Mouse (Mus musculus): ENCODE results near the gene AC124502.3. TPM values are rescaled to one million over a fixed set of nuclear protein-coding genes. Genes with fewer than 3 reads are reported as not detected.

The AC124502.3 gene
- total RNA-seq, 1 experiment from 2014 or later = not detected

DNA sequence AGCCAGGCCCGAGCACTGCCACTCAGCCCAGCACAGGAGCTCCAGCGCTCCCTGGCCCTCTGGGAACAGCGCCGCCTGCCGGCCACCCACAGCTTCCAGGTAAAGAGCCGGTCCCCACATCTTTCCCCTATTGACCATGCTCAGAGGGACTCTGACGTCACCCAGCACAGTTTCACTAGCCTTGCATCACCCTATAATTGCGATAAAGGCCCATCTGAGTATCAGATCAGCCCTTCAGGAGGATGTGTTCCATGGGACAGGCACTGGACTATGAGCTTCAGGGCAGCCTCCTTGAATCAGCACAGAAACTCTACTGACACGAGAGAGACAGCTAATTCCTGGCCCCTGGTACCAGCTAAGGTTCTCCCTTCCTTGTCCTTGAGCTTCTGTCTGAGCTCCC is 15.2 kb downstream of the AC124502.3 start:
- no peak for ATAC-seq (replicated peaks; ENCODE audit: insufficient number of reproducible peaks, low FRiP score, low TSS enrichment, poor library complexity, severe bottlenecking)

DNA sequence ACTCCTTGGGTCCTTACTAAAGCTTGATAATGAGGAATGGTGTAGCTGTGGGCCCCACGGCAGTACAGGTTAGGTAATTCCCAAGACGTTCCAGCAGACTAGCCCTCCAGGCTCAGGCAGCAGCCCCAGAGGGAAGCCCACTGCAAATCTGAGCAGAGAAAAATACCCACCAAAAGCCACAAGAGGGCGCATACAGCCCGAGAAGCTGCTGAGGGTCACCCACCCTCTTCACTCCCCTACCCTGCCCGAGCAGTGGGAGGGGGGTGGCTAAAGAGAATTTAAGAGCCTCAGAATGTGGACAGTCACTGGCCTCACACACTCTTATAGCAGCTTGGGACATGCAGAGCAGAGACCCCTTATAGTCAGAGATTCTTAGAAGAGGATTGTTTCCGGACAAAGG is 17.6 kb downstream of the AC124502.3 start:
- no peak for ATAC-seq (replicated peaks; ENCODE audit: insufficient number of reproducible peaks, low FRiP score, low TSS enrichment, poor library complexity, severe bottlenecking)

- ATAC-seq (replicated peaks; ENCODE audit: insufficient number of reproducible peaks, low FRiP score, low TSS enrichment, poor library complexity, severe bottlenecking) = no peak
These were observed 19.4 kb downstream of the AC124502.3 start for GRCm38 (mm10) chr19:5057876-5058775.

GRCm38 (mm10) chr19:5058801-5059771 is 20.4 kb downstream of the AC124502.3 start:
- ATAC-seq (replicated peaks; ENCODE audit: insufficient number of reproducible peaks, low FRiP score, low TSS enrichment, poor library complexity, severe bottlenecking) = no peak

DNA sequence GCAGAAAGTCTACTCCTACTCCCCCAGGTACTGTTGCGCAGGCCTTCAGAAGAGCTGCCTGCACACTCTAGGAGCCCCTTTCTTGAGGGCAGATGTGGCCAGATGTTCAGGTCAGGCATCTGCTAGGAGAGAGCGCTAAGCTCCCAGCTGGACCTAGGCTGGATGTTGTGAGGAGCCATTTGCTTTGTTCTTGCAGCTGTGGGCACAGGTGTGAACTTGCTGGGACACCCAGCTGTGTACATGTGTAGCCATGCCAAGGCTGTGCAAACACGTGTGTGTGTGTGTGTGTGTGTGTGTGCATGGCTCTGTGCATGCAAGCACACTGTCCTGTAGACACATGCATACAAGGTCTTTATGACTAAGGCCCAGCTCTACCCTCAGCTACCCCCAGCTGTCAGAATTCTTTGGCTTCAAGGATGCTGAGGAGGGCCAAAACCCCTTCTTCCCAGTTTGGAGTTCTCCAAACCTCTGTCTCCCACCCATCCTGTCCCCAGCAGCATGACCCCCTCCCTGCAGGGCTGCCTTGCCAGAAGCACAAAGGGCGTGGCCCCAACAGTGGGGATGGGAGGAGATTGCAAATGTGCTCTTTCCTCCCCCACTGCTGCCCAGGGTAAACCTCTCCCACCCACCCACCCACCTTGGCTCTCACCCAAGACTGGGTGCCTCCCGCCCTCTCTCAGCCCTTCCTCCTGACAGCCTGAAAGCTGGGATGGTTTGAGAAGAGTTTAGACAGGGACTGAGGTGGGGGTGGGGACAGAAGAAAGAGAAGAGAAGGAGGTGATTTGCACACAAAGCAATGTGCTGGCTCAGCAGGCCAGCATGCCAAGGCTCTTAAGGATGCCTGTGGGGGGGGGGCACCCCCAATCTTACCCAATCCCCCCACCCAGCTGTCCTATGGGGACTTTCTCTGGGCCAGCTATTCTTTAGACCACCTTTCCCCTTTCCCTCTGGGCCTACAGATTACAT is 22.0 kb downstream of the AC124502.3 start:
- ATAC-seq (replicated peaks; ENCODE audit: insufficient number of reproducible peaks, low FRiP score, low TSS enrichment, poor library complexity, severe bottlenecking) = no peak

DNA sequence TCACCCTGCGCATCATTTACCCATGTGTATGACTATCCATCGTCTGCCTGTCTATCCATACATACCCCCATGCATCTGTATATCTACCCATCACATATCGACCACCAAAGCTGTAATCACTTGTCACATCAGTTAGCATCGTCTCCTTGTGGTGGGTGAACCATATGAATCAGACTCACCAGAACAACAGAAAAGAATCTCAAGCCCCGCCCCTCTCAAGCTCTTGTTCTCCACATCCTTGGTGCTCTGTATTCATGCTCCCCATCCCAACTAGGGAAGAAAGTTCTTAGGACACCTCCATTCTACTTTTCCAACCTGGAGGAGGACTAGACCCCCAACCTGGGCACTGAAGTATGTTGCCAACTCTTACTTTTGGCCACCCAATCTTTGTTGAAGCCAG is 23.4 kb downstream of the AC124502.3 start:
- no peak for ATAC-seq (replicated peaks; ENCODE audit: insufficient number of reproducible peaks, low FRiP score, low TSS enrichment, poor library complexity, severe bottlenecking)

DNA sequence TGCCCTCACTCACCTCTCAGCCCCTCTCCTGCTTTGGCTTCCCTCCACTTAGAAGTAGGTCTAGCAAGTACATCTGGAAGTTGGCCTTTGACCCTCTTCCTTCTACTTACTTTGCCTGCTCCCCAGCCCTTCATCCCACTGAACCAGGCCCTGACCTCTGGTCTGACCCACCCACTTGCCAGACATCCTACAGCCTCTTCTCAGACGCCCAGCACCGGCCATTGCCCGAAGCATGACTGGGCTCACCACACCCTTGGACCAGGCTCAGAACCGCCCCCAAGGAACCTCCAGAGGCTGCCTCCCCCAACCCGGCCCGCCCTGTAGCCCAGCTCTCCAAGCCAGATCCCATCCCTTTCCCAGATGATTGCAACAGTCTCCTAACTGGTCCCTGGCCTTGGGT is 23.8 kb downstream of the AC124502.3 start:
- no peak for ATAC-seq (replicated peaks; ENCODE audit: insufficient number of reproducible peaks, low FRiP score, low TSS enrichment, poor library complexity, severe bottlenecking)

GRCm38 (mm10) chr19:5065104-5065503 is 26.4 kb downstream of the AC124502.3 start:
- no peak for ATAC-seq (replicated peaks; ENCODE audit: insufficient number of reproducible peaks, low FRiP score, low TSS enrichment, poor library complexity, severe bottlenecking)

- no peak for ATAC-seq (replicated peaks; ENCODE audit: insufficient number of reproducible peaks, low FRiP score, low TSS enrichment, poor library complexity, severe bottlenecking)
These were observed 28.5 kb downstream of the AC124502.3 start for GRCm38 (mm10) chr19:5067040-5067799.

DNA sequence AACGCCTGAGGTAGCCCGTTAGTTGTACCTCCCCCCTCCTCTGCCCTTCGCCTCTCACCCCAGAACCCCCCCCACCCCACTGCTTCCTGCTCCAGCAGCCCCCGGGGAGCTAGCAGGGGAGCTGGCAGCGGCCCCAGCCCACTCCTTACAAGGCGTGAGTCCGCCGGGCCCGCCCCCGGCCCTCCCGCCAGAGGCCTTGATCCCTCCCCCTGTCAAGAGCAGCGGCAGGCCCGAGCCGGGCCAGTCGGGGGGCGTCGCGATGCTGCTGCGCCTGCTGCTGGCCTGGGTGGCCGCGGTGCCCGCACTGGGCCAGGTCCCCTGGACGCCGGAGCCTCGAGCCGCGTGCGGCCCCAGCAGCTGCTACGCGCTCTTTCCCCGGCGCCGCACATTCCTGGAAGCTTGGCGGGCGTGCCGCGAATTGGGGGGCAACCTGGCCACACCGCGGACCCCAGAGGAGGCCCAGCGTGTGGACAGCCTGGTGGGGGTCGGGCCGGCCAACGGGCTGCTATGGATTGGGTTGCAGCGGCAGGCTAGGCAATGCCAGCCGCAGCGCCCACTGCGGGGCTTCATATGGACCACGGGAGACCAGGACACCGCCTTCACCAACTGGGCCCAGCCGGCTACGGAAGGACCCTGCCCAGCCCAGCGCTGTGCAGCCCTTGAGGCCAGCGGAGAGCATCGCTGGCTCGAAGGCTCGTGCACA is 29.3 kb downstream of the AC124502.3 start, which contains the start of gene Cd248:
Gene Cd248, plus strand, starts transcription at position 212 of the 703 bp plus-strand sequence.
- no peak for ATAC-seq (replicated peaks; ENCODE audit: insufficient number of reproducible peaks, low FRiP score, low TSS enrichment, poor library complexity, severe bottlenecking)

- ATAC-seq (replicated peaks; ENCODE audit: insufficient number of reproducible peaks, low FRiP score, low TSS enrichment, poor library complexity, severe bottlenecking) = no peak
These were observed 30.0 kb downstream of the AC124502.3 start for GRCm38 (mm10) chr19:5068570-5069234.

DNA sequence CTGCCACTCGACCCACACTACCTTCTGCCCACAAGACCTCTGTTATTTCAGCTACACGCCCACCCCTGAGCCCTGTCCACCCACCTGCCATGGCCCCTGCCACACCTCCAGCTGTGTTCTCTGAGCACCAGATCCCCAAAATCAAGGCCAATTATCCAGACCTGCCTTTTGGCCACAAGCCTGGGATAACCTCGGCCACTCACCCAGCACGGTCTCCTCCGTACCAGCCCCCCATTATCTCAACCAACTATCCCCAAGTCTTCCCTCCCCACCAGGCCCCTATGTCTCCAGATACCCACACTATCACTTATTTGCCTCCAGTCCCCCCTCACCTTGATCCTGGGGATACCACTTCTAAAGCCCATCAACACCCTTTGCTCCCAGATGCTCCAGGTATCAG is 30.8 kb downstream of the AC124502.3 start:
- no peak for ATAC-seq (replicated peaks; ENCODE audit: insufficient number of reproducible peaks, low FRiP score, low TSS enrichment, poor library complexity, severe bottlenecking)

DNA sequence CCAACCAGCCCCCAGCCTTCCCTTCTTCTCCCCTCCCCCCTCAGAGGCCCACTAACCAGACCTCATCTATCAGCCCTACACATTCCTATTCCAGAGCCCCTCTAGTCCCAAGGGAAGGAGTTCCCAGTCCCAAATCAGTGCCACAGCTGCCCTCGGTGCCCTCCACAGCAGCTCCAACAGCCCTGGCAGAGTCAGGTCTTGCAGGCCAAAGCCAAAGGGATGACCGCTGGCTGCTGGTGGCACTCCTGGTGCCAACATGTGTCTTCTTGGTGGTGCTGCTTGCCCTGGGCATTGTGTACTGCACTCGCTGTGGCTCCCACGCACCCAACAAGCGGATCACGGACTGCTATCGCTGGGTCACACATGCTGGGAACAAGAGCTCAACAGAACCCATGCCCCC is 31.3 kb downstream of the AC124502.3 start:
- no peak for ATAC-seq (replicated peaks; ENCODE audit: insufficient number of reproducible peaks, low FRiP score, low TSS enrichment, poor library complexity, severe bottlenecking)

DNA sequence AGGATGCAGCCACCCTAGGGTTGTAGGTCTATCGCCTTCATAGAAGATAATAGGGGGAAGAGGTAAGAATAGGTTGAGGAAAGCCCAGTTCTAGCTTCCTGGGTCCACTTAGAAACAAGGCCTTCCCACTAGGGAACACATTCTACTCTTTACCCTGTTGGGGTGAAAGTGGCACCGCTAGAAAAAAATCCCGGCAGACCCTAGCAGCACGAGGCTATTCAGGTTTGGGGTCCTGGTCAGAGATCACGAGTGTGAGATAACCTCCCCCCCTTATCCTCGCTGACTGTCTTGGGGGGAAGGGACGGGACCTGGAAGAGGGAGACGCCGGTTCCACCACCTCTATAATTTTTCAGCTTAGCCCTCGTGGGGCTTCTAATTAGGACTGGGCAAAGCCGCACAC is 32.4 kb downstream of the AC124502.3 start:
- no peak for ATAC-seq (replicated peaks; ENCODE audit: insufficient number of reproducible peaks, low FRiP score, low TSS enrichment, poor library complexity, severe bottlenecking)

GRCm38 (mm10) chr19:5071545-5072369 is 33.1 kb downstream of the AC124502.3 start:
- ATAC-seq (replicated peaks; ENCODE audit: insufficient number of reproducible peaks, low FRiP score, low TSS enrichment, poor library complexity, severe bottlenecking) = peak; percentile 51
